Mouse (Mus musculus) hindbrain, embryonic 12.5 days (tissue): ENCODE measurements at regions not wholly inside any gene's neighbourhood (a gene's known extent, or its start where the extent isn't known, plus 50 kb on each side); places are given as distances from the start of the nearest gene placed in this dataset.

Source experiments
- ATAC-seq: fragments of 200-750 bp; cut with Nextera tagmentation; 2 replicates; pipeline ENCODE4 v1.8.0; 2017; ENCODE audit warnings: moderate TSS enrichment; ENCODE audit not compliant: low FRiP score
- H3K27ac ChIP-seq: fragments of 300-500 bp; sonication (generic); 2 replicates; pipeline ENCODE4 v1.5.1; 2016; ENCODE audit warnings: mild to moderate bottlenecking
- H3K27me3 ChIP-seq: fragments of 300-500 bp; sonication (generic); 2 replicates; pipeline ENCODE4 v1.6.1; 2016; ENCODE audit warnings: mild to moderate bottlenecking
- H3K36me3 ChIP-seq: fragments of 300-500 bp; sonication (generic); 2 replicates; pipeline ENCODE4 v1.6.1; 2016; ENCODE audit warnings: mild to moderate bottlenecking
- H3K4me1 ChIP-seq: fragments of 300-500 bp; sonication (generic); 2 replicates; pipeline ENCODE4 v1.6.1; 2016
- H3K4me2 ChIP-seq: fragments of 300-500 bp; sonication (generic); replicated peaks from 2 replicates; pipeline ENCODE4 v1.6.1; 2016; ENCODE audit warnings: mild to moderate bottlenecking
- H3K4me3 ChIP-seq: fragments of 300-500 bp; sonication (generic); 2 replicates; pipeline ENCODE4 v1.5.1; 2016; ENCODE audit warnings: mild to moderate bottlenecking
- H3K9ac ChIP-seq: fragments of 300-500 bp; sonication (generic); 2 replicates; pipeline ENCODE4 v1.6.1; 2016; ENCODE audit warnings: mild to moderate bottlenecking, moderate library complexity
- H3K9me3 ChIP-seq: fragments of 300-500 bp; sonication (generic); replicated peaks from 2 replicates; pipeline ENCODE4 v1.6.1; 2016; ENCODE audit warnings: mild to moderate bottlenecking
- WGBS: fragments of 180-500 bp; shearing (Covaris S2); methylation state at CpG from one replicate; pipeline ENCODE4 v1.1.7; 2016; 5-methylcytosine and 5-hydroxymethylcytosine counted together

DNA sequence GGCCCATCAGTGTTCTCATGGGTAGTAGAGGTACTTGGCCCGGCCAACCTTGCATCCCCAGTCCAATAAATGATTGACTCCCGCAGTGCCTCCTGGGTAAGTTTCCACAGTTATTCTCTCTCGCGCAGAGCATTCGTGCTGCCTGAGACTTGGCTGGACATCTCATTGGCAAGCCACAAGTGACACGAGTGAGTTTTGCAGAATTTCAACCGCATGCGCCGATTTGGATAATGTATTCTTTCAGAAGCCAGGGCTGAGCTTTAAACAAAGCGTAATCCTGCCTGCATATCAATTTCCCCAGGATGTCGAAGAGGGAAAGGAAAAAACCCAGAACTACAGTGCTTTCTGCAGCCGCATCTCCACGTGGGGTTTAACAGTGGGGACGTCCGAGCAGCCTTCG lies 112.6 kb downstream of the 3100002H09Rik start:
- no peak for ATAC-seq
- peaks cover 8% of the 10 kb centered on the region; the same call in 1 of the 2 replicates for H3K27me3 ChIP-seq
- no peak overlapping the region for H3K27ac ChIP-seq
- no peaks in the 10 kb centered on the region for H3K9me3 ChIP-seq
- H3K36me3 ChIP-seq: no peaks in the 10 kb centered on the region
- H3K4me2 ChIP-seq: no peak overlapping the region
- H3K9ac ChIP-seq: no peak overlapping the region
- WGBS: 54% methylated on average over 16 of the region's 16 CpGs
- H3K4me1 ChIP-seq: peaks cover 9% of the 10 kb centered on the region; the same call in 1 of the 2 replicates
- H3K4me3 ChIP-seq: no peak overlapping the region

DNA sequence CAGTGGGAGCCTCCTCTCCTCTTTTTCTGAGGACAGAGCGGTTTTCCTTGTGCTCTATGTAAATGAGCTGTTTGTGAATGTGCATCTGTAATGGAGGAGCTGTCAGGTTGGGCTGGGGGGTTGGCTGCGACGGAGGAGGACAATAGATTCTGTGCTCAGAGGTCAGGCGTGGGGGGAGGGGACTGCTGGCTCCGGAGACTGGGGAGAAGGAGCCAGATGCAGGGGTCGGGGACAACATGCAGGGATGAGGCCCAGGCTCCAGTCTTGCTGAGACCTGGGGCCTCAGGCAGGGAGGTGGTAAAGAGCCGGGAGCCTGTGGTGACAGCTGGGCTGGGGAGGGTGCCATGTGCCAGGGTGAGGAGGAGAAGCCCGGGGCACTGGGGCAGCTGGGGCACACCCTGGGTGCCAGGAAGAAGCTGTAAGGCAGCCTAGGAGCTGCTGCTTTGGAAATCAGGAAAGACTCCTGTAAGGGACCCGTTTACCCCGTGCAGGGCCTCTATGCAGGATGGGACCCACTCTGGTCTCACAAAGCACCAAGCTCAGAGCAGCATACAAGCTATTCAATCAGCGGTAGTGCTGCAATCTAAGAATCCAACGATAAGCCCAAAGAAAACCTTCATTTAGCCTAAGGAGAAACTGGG lies 124.5 kb downstream of the 3100002H09Rik start:
- peaks cover 52% of the 10 kb centered on the region for H3K27me3 ChIP-seq
- no peaks in the 10 kb centered on the region for H3K36me3 ChIP-seq
- no peak overlapping the region for H3K4me3 ChIP-seq
- peaks cover 31% of the 10 kb centered on the region for H3K9me3 ChIP-seq
- WGBS: 6% methylated on average over 12 of the region's 12 CpGs
- ATAC-seq: peak; percentile 89
- peak overlapping the region; percentile 13; the same call in 1 of the 2 replicates for H3K4me2 ChIP-seq
- peaks cover 29% of the 10 kb centered on the region for H3K4me1 ChIP-seq
- peak overlapping the region; percentile 79 for H3K27ac ChIP-seq
- H3K9ac ChIP-seq: 0 out of 2 replicates have a peak overlapping the region, but pooled peaks have one; percentile 14

DNA sequence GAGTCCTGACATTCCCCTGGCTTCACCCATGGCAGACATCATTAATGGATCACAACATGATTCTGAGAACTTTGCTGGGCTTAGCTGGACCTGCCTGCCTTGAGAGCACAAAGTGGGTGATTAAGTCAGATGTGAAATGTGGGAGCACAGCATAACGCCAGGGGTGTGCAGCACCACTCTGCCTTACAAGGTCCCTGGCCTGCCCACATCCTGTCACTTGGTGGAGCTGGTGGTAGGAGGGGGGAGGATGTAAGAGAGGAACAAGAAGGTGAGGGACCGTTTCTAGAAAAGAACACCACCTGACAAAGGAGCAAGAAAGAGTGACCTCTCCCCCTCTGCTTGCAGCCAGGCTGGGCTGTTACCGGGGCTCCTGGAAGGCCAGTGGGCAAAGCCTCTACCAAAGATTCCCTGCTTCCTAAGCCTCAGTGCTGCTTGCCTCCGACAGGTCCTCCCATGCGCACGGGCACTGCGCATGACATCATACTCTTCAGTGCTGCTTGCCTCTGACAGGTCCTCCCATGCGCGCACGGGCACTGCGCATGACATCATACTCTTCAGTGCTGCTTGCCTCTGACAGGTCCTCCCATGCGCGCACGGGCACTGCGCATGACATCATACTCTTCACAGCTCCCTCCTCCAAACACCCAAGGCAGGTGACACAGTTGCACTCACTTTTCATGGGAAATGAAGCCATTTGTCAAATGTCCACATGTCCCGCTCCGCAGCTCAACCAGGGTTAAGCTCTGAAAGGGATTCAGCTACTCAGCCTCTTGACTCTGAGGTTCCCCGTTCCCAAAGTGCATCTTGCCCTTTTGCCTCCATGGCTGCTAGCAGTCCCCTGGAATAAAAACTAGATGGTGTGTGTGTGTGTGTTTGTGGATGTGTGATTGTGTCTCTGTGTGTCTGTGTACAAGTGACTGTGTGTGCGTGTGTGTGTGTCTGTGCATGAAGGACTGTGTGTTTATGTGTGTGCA lies 125.7 kb downstream of the 3100002H09Rik start:
- Histone ChIP-seq H3K9ac (no peak overlapping the region), H3K36me3 (no peaks in the 10 kb centered on the region), H3K4me3 (no peak overlapping the region), H3K9me3 (peaks cover 23% of the 10 kb centered on the region), H3K4me2 (peak overlapping the region; percentile 13), H3K27ac (peak overlapping the region; percentile 79), H3K27me3 (peaks cover 60% of the 10 kb centered on the region), H3K4me1 (peaks cover 29% of the 10 kb centered on the region)
- ATAC-seq: peak; percentile 51
- 26% methylated on average over 19 of the region's 19 CpGs for WGBS

DNA sequence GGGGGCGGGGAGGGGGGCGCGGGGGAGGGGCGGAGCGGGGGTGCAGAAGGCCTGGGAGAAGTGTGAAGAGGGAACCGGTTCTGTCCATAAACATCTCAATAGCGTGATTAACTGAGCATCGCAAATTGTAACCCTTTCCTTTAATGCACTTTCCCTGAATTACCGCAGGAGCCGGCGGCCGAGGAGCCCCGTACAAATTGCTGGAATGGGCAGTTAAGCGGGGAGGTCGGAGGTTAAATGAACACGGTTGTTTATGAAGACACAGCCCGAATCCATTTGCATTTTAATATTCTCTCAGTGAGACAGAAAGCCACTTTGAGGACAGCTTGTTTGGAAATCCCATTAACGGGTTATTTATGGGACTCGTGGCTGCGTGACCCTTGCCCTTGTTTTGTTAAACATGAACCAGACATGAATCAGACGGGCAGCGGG lies 132.7 kb downstream of the 3100002H09Rik start:
- WGBS: 1% methylated on average over 17 of the region's 22 CpGs
- 0 out of 2 replicates have a peak overlapping the region, but pooled peaks have one; percentile 52 for H3K27ac ChIP-seq

DNA sequence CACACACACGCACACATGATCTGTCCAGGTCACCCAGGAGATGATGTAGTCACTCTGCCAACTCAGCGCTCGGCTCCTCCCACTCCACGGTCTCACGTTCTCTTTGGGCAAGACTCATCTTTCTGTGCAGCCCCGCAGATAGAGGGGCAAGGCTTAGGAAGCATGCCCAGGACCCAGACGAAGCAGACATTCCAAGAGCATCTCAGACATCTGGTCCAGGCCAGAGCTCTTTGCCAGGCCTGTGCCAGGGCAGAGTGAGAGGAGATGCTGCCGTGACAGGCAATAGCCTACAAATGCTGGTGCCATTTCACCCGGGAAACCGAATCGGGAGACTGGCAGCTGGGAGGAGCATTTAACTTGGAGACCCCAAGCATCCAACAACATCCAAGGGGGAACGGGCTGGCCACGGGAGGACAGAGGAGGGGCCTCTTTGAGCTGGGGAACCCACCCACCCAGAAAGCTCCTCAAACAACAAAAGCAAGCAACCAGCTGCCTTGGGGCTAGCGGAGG lies 133.2 kb downstream of the 3100002H09Rik start:
- peak; percentile 85 for ATAC-seq
- Histone ChIP-seq H3K9me3 (no peaks in the 10 kb centered on the region), H3K27ac (peak overlapping the region; percentile 52; the same call in 1 of the 2 replicates), H3K4me3 (peak overlapping the region; percentile 2; the same call in 1 of the 2 replicates), H3K27me3 (peaks cover 78% of the 10 kb centered on the region), H3K4me2 (peak overlapping the region; percentile 47), H3K9ac (0 out of 2 replicates have a peak overlapping the region, but pooled peaks have one; percentile 19), H3K4me1 (peaks cover 14% of the 10 kb centered on the region), H3K36me3 (no peaks in the 10 kb centered on the region)
- WGBS: 13% methylated on average over 14 of the region's 14 CpGs

More for the DNA sequence above, 132.7 kb downstream of the 3100002H09Rik start:
- 0 out of 2 replicates have a peak overlapping the region, but pooled peaks have one; percentile 19 for H3K9ac ChIP-seq
- no peaks in the 10 kb centered on the region for H3K36me3 ChIP-seq
- peaks cover 15% of the 10 kb centered on the region for H3K4me1 ChIP-seq
- H3K4me2 ChIP-seq: peak overlapping the region; percentile 47
- peaks cover 78% of the 10 kb centered on the region for H3K27me3 ChIP-seq
- H3K4me3 ChIP-seq: peak overlapping the region; percentile 2; the same call in 1 of the 2 replicates
- no peaks in the 10 kb centered on the region for H3K9me3 ChIP-seq
- ATAC-seq: no peak; the same call in none of the 2 replicates

DNA sequence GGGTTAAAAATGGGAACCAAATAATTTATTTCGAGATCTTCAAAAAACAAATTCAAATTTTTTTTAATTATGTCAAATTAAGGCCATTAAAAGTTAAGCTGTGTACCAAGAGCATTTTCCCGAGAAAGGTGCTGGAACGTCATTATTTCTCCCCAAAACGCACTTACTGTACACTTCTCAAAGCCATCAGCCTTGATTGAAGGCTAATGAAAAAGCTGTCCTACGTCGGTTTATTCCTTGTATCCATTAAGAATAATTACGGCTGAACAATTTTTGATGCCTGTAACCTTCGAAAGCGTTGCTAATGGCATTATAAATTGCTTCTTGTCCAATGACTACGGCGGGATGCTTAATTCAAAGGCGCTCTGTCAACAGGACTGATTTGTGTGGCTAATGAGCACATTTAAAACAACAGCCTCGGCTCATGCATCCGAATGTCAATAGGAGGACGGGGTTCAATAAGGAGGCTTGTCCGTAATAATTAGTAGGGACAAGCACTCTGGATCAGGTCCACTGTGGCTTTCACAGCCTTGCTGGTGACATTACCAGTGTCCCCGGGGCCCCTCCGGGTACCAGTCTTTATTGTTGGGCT lies 145.3 kb downstream of the 3100002H09Rik start:
- no peak overlapping the region for H3K4me3 ChIP-seq
- no peaks in the 10 kb centered on the region for H3K36me3 ChIP-seq
- no peaks in the 10 kb centered on the region for H3K9me3 ChIP-seq
- H3K27ac ChIP-seq: no peak overlapping the region
- H3K4me1 ChIP-seq: peaks cover 7% of the 10 kb centered on the region; the same call in 1 of the 2 replicates
- H3K9ac ChIP-seq: no peak overlapping the region
- 0 out of 2 replicates have a peak, but pooled peaks have one; percentile 43 for ATAC-seq
- H3K4me2 ChIP-seq: no peak overlapping the region
- peaks cover 73% of the 10 kb centered on the region for H3K27me3 ChIP-seq
- WGBS: 44% methylated on average over 18 of the region's 18 CpGs

DNA sequence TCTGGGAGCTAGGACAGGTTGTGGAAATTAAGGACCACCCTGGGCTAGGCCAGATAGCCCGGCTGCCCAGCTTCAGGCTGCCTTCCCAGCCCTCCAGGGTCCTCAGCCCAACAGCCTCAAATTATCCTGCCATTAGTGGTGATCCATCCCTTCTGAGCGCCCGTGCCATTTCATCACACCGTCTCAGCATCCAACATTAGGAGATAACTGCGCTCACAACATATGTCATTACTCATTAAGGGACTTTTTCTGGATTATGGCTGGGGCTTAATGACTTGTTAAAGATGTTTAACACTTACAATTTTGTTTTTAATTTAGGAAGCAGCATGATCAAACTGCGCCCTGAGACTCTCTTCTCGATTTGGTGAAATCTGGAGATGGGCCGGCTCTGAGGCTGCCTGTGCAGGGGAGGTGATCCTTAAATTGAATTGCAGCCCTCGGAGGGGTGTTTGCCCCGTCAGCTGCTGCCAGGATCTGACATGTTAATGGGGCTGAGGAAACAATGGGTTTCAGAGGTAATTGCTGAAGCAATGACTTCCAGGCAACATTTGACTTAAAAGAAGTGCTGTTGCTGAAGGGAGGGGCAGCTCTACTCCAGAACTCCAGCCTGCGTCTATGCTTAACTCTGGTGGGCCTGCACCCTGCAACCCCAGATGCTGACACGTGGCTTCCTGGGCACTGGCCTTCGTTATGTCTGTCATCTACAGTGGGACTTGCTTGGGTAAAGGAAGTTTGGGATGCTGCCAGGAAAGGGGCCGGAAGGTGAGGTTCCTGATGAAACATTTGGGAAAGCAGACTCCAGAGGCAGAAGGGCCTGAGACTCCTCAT lies 154.9 kb downstream of the 3100002H09Rik start:
- H3K4me2 ChIP-seq: no peak overlapping the region
- no peaks in the 10 kb centered on the region for H3K9me3 ChIP-seq
- no peaks in the 10 kb centered on the region for H3K36me3 ChIP-seq
- H3K27ac ChIP-seq: no peak overlapping the region
- H3K9ac ChIP-seq: no peak overlapping the region
- H3K4me3 ChIP-seq: no peak overlapping the region
- peaks cover 42% of the 10 kb centered on the region for H3K27me3 ChIP-seq
- 34% methylated on average over 14 of the region's 14 CpGs for WGBS
- ATAC-seq: no peak; the same call in 1 of the 2 replicates
- peaks cover 39% of the 10 kb centered on the region for H3K4me1 ChIP-seq

DNA sequence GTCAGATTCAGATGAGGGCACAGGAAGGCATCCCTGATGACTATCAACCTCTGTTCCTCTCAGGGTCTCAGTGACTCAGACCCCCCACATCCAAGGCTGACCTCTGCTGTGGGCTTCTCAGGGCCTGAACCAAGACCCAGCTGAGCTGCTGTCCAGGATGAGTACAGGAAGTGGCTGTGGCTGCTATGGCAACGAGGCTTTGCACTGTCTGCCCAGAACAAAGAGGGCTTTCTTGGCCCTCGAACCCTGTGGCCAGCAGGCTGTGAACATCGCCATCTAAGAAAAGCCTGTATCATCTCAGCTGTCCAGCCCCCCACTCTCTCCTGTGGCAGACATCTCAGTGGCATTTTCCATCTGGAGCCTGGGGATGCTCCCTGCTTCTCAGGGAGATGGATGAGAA lies 159.5 kb downstream of the 3100002H09Rik start:
- peak; percentile 52 for ATAC-seq
- Histone ChIP-seq H3K36me3 (no peaks in the 10 kb centered on the region), H3K4me3 (no peak overlapping the region), H3K27me3 (peaks cover 28% of the 10 kb centered on the region), H3K9me3 (no peaks in the 10 kb centered on the region), H3K4me1 (peaks cover 34% of the 10 kb centered on the region), H3K4me2 (no peak overlapping the region), H3K9ac (no peak overlapping the region), H3K27ac (peak overlapping the region; percentile 31)
- WGBS: 0% methylated on average over 3 of the region's 3 CpGs

DNA sequence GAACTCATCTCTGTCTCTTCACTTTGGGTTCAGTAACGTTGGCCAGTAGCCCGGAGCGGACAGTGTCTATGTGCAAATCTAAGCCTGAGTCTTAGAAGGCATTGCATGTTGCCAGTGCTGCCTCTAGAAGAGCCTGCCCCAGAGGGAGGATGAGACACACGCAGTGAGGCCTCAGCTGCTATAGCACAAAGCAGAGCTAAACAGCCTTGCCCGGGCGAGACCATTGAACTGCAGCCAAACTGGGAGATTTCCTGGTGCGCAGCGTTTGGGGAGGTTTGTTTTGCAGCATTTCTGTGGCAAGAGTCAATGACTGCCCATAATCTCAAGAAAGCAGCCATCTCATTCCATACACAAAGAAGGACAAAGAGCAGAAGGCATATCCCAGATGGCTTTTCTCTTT lies 164.0 kb downstream of the 3100002H09Rik start:
- ATAC-seq: no peak
- no peak overlapping the region for H3K9ac ChIP-seq
- H3K9me3 ChIP-seq: no peaks in the 10 kb centered on the region
- 72% methylated on average over 8 of the region's 8 CpGs for WGBS
- peaks cover 35% of the 10 kb centered on the region for H3K4me1 ChIP-seq
- no peak overlapping the region for H3K4me3 ChIP-seq
- H3K27ac ChIP-seq: peak overlapping the region; percentile 30; the same call in 1 of the 2 replicates
- H3K4me2 ChIP-seq: no peak overlapping the region
- H3K27me3 ChIP-seq: peaks cover 45% of the 10 kb centered on the region
- no peaks in the 10 kb centered on the region for H3K36me3 ChIP-seq

DNA sequence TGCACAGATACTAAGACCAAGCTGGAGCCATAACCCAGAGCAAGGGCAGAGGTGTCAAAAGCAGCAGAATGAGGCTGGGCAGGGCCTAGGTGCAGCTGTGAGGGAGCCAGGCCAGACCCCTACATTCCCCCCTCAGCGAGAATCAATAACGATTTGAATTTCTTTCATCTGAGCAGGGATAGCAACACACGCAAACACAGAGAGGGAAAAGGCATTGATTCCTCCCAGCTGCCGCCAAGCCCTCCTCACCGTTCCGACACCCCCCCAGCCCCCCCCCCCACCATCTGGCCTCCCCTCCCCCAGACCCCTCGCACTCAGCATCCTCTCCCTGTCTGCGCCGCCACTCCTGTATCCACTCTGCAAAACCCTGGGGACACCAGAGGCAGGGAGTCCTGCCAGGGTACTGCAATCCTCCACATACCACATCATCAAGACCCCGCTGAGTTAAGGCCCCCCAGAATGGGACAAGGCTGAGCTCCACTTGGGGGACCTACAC lies 166.9 kb downstream of the 3100002H09Rik start:
- no peak overlapping the region for H3K9ac ChIP-seq
- H3K4me1 ChIP-seq: peaks cover 26% of the 10 kb centered on the region
- H3K27me3 ChIP-seq: peaks cover 61% of the 10 kb centered on the region
- no peaks in the 10 kb centered on the region for H3K36me3 ChIP-seq
- H3K4me2 ChIP-seq: peak overlapping the region; percentile 17; the same call in 1 of the 2 replicates
- WGBS: 0% methylated on average over 7 of the region's 10 CpGs
- peak; percentile 51; the same call in 1 of the 2 replicates for ATAC-seq
- no peak overlapping the region for H3K27ac ChIP-seq
- no peaks in the 10 kb centered on the region for H3K9me3 ChIP-seq
- no peak overlapping the region for H3K4me3 ChIP-seq

DNA sequence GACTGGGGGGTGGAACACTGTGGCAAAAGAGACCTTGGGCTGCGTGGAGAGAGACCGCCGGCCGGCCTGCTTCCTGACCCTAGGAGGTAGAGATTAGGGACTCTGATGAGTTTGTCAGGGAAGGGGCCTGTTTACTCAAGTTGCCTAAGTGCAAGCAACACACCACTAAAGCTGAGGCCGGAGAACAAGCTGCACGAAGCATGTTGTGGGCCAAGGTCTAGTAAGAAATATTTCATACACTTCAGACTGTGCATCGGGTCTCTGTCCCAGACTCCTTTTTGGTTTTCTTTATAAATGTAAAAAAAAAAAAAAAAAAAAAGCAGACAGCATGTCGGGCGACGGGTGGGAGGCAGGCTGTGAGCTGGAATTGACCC lies 167.5 kb downstream of the 3100002H09Rik start:
- H3K4me1 ChIP-seq: peaks cover 26% of the 10 kb centered on the region
- H3K36me3 ChIP-seq: no peaks in the 10 kb centered on the region
- ATAC-seq: no peak
- peaks cover 61% of the 10 kb centered on the region for H3K27me3 ChIP-seq
- no peak overlapping the region; the same call in 1 of the 2 replicates for H3K27ac ChIP-seq
- no peak overlapping the region for H3K4me2 ChIP-seq
- no peak overlapping the region for H3K9ac ChIP-seq
- WGBS: 13% methylated on average over 10 of the region's 10 CpGs
- no peak overlapping the region for H3K4me3 ChIP-seq
- no peaks in the 10 kb centered on the region for H3K9me3 ChIP-seq
